Mouse (Mus musculus): ENCODE results near the gene Prep. TPM values are rescaled to one million over a fixed set of nuclear protein-coding genes. Genes with fewer than 3 reads are reported as not detected.

Prep gene
- polyA plus RNA-seq, 1 experiment = 4.9 TPM

DNA sequence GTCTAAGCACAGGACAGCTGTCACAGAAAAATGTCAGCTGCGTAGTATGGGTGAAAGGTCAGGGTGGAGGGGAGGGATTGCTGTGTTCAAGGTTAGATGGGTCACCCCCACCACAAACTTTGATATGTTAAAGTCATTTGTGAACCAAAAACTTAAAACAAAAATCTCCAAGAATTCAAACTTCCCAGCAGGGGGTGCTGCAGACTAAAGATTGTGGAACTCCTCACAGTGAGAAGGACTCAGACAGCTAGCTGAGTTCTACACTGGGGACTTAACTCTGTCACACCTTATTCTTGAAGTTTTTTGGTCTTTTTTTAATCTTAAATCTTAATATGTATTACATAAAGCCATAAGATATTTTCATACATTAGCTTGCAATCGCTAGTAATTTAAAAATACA, 31.7 kb downstream of the Prep start:
- Histone ChIP-seq H3K4me3 (replicated peaks; ENCODE audit: control insufficient read depth, low read depth, low read length) (no peak overlapping the region), H3K27ac (ENCODE audit: control insufficient read depth, insufficient read depth, low read depth, low read length, poor library complexity) (no peak overlapping the region), H3K4me1 (ENCODE audit: control insufficient read depth, insufficient read depth, low read length) (no peaks in the 10 kb centered on the region; the same call in 1 of the 2 replicates)
- WGBS = 88% methylated on average over 2 of the region's 2 CpGs
- TF ChIP-seq CTCF (IDR thresholded peaks at IDR 0.05; ENCODE audit: control insufficient read depth, insufficient read depth, low read length) = peak; percentile 13; the same call in 1 of the 2 replicates
- TF ChIP-seq POLR2A (IDR thresholded peaks at IDR 0.05; ENCODE audit: borderline replicate concordance, control insufficient read depth, low read depth, low read length) = no peak

- Histone ChIP-seq H3K4me1 (ENCODE audit: control insufficient read depth, insufficient read depth, low read length) (no peaks in the 10 kb centered on the region; the same call in 1 of the 2 replicates), H3K27ac (ENCODE audit: control insufficient read depth, insufficient read depth, low read depth, low read length, poor library complexity) (peak overlapping the region; percentile 66), H3K4me3 (replicated peaks; ENCODE audit: control insufficient read depth, low read depth, low read length) (no peak overlapping the region)
- TF ChIP-seq CTCF (IDR thresholded peaks at IDR 0.05; ENCODE audit: control insufficient read depth, insufficient read depth, low read length) (no peak), POLR2A (IDR thresholded peaks at IDR 0.05; ENCODE audit: borderline replicate concordance, control insufficient read depth, low read depth, low read length) (no peak)
- WGBS = 68% methylated on average over 11 of the region's 11 CpGs
Measured at GRCm38 (mm10) chr10:45100473-45100872, 33.5 kb downstream of the Prep start.

DNA sequence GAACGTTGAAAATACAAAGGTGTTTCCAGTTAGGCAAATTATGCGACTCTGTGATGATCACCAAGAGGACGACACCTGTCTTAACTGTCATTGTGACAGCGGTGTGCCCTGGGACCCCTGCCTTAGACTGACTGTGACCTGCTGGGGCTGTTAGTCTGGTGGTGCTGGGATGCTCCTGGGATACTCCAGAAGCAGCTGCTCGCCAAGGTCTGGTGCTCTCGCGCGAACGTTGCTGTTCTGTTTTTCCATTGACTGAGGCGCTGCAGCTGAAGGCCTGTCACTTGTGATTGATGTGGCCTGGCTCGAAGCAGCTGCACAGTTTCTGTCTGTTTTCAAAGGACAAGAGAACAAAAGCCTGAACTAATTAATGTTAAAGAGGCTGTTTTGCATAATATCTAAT, 36.2 kb downstream of the Prep start:
- Histone ChIP-seq H3K4me3 (replicated peaks; ENCODE audit: control insufficient read depth, low read depth, low read length) (no peak overlapping the region), H3K27ac (ENCODE audit: control insufficient read depth, insufficient read depth, low read depth, low read length, poor library complexity) (peak overlapping the region; percentile 63), H3K4me1 (ENCODE audit: control insufficient read depth, insufficient read depth, low read length) (peaks cover 1% of the 10 kb centered on the region; the same call in 1 of the 2 replicates)
- TF ChIP-seq CTCF (IDR thresholded peaks at IDR 0.05; ENCODE audit: control insufficient read depth, insufficient read depth, low read length) = no peak
- TF ChIP-seq POLR2A (IDR thresholded peaks at IDR 0.05; ENCODE audit: borderline replicate concordance, control insufficient read depth, low read depth, low read length) = no peak
- 71% methylated on average over 11 of the region's 11 CpGs for WGBS

- no peak overlapping the region for H3K4me3 ChIP-seq (replicated peaks; ENCODE audit: control insufficient read depth, low read depth, low read length)
- 65% methylated on average over 7 of the region's 7 CpGs for WGBS
- H3K27ac ChIP-seq (ENCODE audit: control insufficient read depth, insufficient read depth, low read depth, low read length, poor library complexity) = peak overlapping the region; percentile 82; the same call in 1 of the 2 replicates
- peaks cover 1% of the 10 kb centered on the region; the same call in 1 of the 2 replicates for H3K4me1 ChIP-seq (ENCODE audit: control insufficient read depth, insufficient read depth, low read length)
- TF ChIP-seq POLR2A (IDR thresholded peaks at IDR 0.05; ENCODE audit: borderline replicate concordance, control insufficient read depth, low read depth, low read length) (no peak), CTCF (IDR thresholded peaks at IDR 0.05; ENCODE audit: control insufficient read depth, insufficient read depth, low read length) (no peak)
Measured at GRCm38 (mm10) chr10:45104098-45104497, 37.1 kb downstream of the Prep start.

- no peak overlapping the region for H3K4me3 ChIP-seq (replicated peaks; ENCODE audit: control insufficient read depth, low read depth, low read length)
- TF ChIP-seq CTCF (IDR thresholded peaks at IDR 0.05; ENCODE audit: control insufficient read depth, insufficient read depth, low read length) (no peak), POLR2A (IDR thresholded peaks at IDR 0.05; ENCODE audit: borderline replicate concordance, control insufficient read depth, low read depth, low read length) (no peak)
- WGBS = 71% methylated on average over 4 of the region's 4 CpGs
- no peak overlapping the region; the same call in 1 of the 2 replicates for H3K27ac ChIP-seq (ENCODE audit: control insufficient read depth, insufficient read depth, low read depth, low read length, poor library complexity)
- H3K4me1 ChIP-seq (ENCODE audit: control insufficient read depth, insufficient read depth, low read length) = peaks cover 1% of the 10 kb centered on the region; the same call in 1 of the 2 replicates
Measured at GRCm38 (mm10) chr10:45104535-45105079, 37.6 kb downstream of the Prep start.

DNA sequence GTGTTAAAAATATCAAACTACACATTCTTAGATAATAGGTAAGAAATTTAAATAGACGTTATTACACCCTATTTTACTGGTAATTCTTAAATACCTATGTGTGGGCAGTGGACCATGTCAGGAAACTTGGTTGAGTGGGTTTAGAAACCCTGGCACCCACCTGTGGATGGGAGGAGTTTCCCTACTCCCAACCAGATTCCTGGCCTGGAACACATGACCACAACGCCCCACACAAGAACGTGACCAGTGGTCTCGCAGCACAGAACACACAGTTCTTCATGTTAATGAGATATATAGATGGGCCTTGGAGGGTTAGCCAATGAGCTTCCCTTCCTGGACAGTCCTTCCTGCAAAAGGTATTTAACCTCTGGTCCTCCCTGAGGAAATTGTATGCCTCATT, 39.5 kb downstream of the Prep start:
- Histone ChIP-seq H3K4me3 (replicated peaks; ENCODE audit: control insufficient read depth, low read depth, low read length) (no peak overlapping the region), H3K4me1 (ENCODE audit: control insufficient read depth, insufficient read depth, low read length) (peaks cover 1% of the 10 kb centered on the region; the same call in 1 of the 2 replicates), H3K27ac (ENCODE audit: control insufficient read depth, insufficient read depth, low read depth, low read length, poor library complexity) (no peak overlapping the region)
- WGBS = 70% methylated on average over 4 of the region's 4 CpGs
- TF ChIP-seq POLR2A (IDR thresholded peaks at IDR 0.05; ENCODE audit: borderline replicate concordance, control insufficient read depth, low read depth, low read length) (no peak), CTCF (IDR thresholded peaks at IDR 0.05; ENCODE audit: control insufficient read depth, insufficient read depth, low read length) (no peak)

DNA sequence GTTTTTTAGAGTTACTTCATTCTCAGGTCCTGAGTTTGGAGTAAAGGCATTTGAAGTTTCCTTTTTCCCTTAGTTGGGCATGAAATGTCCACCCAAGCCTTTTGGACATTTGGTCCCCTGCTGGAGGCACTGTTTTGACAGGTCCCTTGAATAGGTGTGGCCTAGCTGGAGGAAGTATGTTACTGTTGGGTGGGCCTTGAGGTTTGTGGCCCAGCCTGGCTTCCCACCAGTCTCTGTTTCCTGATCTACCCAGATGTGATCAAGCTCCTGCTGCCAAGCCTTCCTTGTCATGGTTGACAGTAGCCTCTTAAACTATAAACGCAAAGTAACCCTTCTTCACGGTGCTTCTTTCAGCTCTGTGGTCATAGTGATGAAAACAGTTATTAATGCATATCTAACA, 40.3 kb downstream of the Prep start:
- TF ChIP-seq CTCF (IDR thresholded peaks at IDR 0.05; ENCODE audit: control insufficient read depth, insufficient read depth, low read length) (no peak), POLR2A (IDR thresholded peaks at IDR 0.05; ENCODE audit: borderline replicate concordance, control insufficient read depth, low read depth, low read length) (no peak)
- WGBS = 42% methylated on average over 2 of the region's 2 CpGs
- H3K27ac ChIP-seq (ENCODE audit: control insufficient read depth, insufficient read depth, low read depth, low read length, poor library complexity) = peak overlapping the region; percentile 11; the same call in 1 of the 2 replicates
- H3K4me1 ChIP-seq (ENCODE audit: control insufficient read depth, insufficient read depth, low read length) = peaks cover 1% of the 10 kb centered on the region; the same call in 1 of the 2 replicates
- H3K4me3 ChIP-seq (replicated peaks; ENCODE audit: control insufficient read depth, low read depth, low read length) = no peak overlapping the region

GRCm38 (mm10) chr10:45109041-45109440, 42.0 kb downstream of the Prep start:
- TF ChIP-seq CTCF (IDR thresholded peaks at IDR 0.05; ENCODE audit: control insufficient read depth, insufficient read depth, low read length) (no peak), POLR2A (IDR thresholded peaks at IDR 0.05; ENCODE audit: borderline replicate concordance, control insufficient read depth, low read depth, low read length) (no peak)
- Histone ChIP-seq H3K4me3 (replicated peaks; ENCODE audit: control insufficient read depth, low read depth, low read length) (no peak overlapping the region), H3K27ac (ENCODE audit: control insufficient read depth, insufficient read depth, low read depth, low read length, poor library complexity) (no peak overlapping the region), H3K4me1 (ENCODE audit: control insufficient read depth, insufficient read depth, low read length) (peaks cover 1% of the 10 kb centered on the region; the same call in 1 of the 2 replicates)
- WGBS = 91% methylated on average over 8 of the region's 8 CpGs

All from bone marrow, adult 2 months (tissue).